Mouse (Mus musculus) kidney, adult 2 months (tissue): ENCODE results near the gene Pik3r5.

ENCODE experiments used
- CTCF ChIP-seq: fragments of 200-500 bp; conservative IDR thresholded peaks from 2 replicates; pipeline ENCODE4 v1.5.1; 2011; ENCODE audit warnings: low read depth, mild to moderate bottlenecking, control low read depth, low read length, moderate library complexity, mixed read lengths; ENCODE audit not compliant: insufficient read depth, insufficient read length
- POLR2A ChIP-seq: fragments of 200-500 bp; IDR thresholded peaks from one replicate; pipeline ENCODE4 v1.6.1; 2011; ENCODE audit warnings: low read depth, low read length, control low read depth

- no peak for TF ChIP-seq POLR2A
- TF ChIP-seq CTCF = no peak
Measured at GRCm38 (mm10) chr11:68465090-68465489, 33.2 kb downstream of the Pik3r5 start.
